Mouse (Mus musculus) heart, adult 9 months (tissue): ENCODE measurements around the gene Zfp804a.

ENCODE experiments used
- DNase-seq, 2 experiments: peaks; one replicate each; pipeline ENCODE4 v3.0.0; 2022; ENCODE audit warnings: low spot score in 2 of 2

The Zfp804a gene

GRCm38 (mm10) chr2:82253382-82253781 lies 200.4 kb downstream of the Zfp804a start:
- no peak for DNase-seq

- no peak for DNase-seq
These were observed 229.7 kb downstream of the Zfp804a start for GRCm38 (mm10) chr2:82282591-82283269.

DNA sequence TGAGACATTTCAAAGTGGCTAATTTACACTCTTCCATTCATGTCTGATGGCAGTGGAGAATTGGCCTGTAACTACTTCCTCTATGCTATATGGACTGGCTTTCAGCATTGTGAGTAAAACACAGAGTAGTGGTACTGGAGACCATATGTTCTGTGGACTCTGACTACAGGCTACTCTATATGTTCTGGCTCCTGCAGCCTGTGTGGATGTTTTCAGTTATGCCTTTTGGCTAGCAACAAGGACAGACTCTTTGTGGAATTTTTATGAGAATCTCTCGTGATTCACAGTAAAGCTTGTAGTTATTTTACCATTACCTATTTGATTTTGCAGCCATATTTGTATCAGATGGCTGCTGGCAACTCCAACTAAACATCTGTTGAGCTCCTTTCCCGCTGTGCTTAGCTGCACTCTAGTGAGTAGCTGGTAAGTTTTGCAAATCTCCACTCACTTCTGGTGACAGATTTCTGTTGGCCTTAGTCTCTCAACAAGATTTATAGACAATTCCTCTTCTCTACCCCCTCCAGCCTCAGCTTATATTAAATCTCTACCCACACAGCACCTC lies 242.0 kb downstream of the Zfp804a start:
- DNase-seq = no peak
